Mouse (Mus musculus): ENCODE results near the gene Hs2st1.

DNA sequence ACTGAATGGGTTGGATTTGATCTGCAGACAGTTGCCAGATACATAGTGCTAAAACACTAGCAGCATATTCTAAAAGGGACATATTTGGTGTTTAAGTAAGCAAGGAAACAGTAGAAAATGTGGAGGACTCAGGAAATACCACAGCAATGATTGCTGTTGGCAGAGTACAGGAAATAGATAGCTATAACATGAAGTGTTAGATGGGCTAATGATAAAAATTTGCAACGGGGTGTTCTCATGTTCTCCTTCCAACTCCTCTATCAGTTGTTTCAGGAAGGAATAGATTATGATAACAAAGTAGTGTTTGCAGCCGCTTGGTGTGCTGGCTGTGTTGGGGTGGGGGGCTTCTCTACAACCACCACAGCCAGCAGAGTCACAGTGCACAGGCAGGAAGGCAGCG is 11.9 kb upstream of the Hs2st1 start:
- no peak for TF ChIP-seq CTCF (IDR thresholded peaks at IDR 0.05; ENCODE audit: low read depth)
- TF ChIP-seq EP300 (optimal IDR thresholded peaks at IDR 0.05), result no peak

All from stomach, postnatal 0 days (tissue).